Mouse (Mus musculus) heart, postnatal 0 days (tissue): ENCODE data around the gene Gjc2. TPM values are rescaled to one million over a fixed set of nuclear protein-coding genes. Genes with fewer than 3 reads are reported as not detected.

ENCODE experiments used
- ATAC-seq: fragments of 200-750 bp; cut with Nextera tagmentation; 2 replicates; pipeline ENCODE4 v1.8.0; 2017; ENCODE audit warnings: low read depth, moderate number of reproducible peaks, moderate library complexity; ENCODE audit not compliant: insufficient read depth
- DNase-seq: peaks from one replicate; pipeline ENCODE4 v3.0.0-alpha.2; 2016; ENCODE audit warnings: low spot score
- H3K27ac ChIP-seq: fragments of 300-500 bp; sonication (generic); 2 replicates; pipeline ENCODE4 v1.5.1; 2014; ENCODE audit warnings: low read depth, mild to moderate bottlenecking
- H3K27me3 ChIP-seq: fragments of 300-500 bp; sonication (generic); 2 replicates; pipeline ENCODE4 v1.6.1; 2014; ENCODE audit warnings: low read length, mixed read lengths; ENCODE audit not compliant: control insufficient read depth, insufficient read depth
- H3K36me3 ChIP-seq: fragments of 300-500 bp; sonication (generic); replicated peaks from 2 replicates; pipeline ENCODE4 v1.6.1; 2014; ENCODE audit warnings: low read length, mixed read lengths; ENCODE audit not compliant: control insufficient read depth, insufficient read depth
- H3K4me1 ChIP-seq: fragments of 300-500 bp; sonication (generic); 2 replicates; pipeline ENCODE4 v1.6.1; 2014; ENCODE audit warnings: antibody characterized with exemption; ENCODE audit not compliant: control insufficient read depth, insufficient read depth
- H3K4me2 ChIP-seq: fragments of 300-500 bp; sonication (generic); 2 replicates; pipeline ENCODE4 v1.6.1; 2014; ENCODE audit warnings: low read depth, mild to moderate bottlenecking, low read length, moderate library complexity
- H3K4me3 ChIP-seq: fragments of 300-500 bp; sonication (generic); 2 replicates; pipeline ENCODE4 v1.5.1; 2014; ENCODE audit warnings: low read depth, low read length
- H3K9ac ChIP-seq: fragments of 300-500 bp; sonication (generic); replicated peaks from 2 replicates; pipeline ENCODE4 v1.6.1; 2014; ENCODE audit warnings: low read depth, low read length, mixed read lengths
- H3K9me3 ChIP-seq: fragments of 300-500 bp; sonication (generic); replicated peaks from 2 replicates; pipeline ENCODE4 v1.6.1; 2016; ENCODE audit warnings: low read length; ENCODE audit not compliant: control insufficient read depth
- CTCF ChIP-seq: IDR thresholded peaks from 2 replicates; pipeline ENCODE4 v1.5.1; 2016; ENCODE audit warnings: antibody characterized with exemption, control low read depth, low read depth
- EP300 ChIP-seq: IDR thresholded peaks from 2 replicates; pipeline ENCODE4 v1.6.1; 2016; ENCODE audit warnings: antibody characterized with exemption, low read depth
- WGBS: fragments of 180-500 bp; shearing (Covaris S2); extraction: QIAGEN DNeasy Blood & Tissue Kit; methylation state at CpG from one replicate; pipeline ENCODE4 v1.1.7; 2014; 5-methylcytosine and 5-hydroxymethylcytosine counted together
- polyA plus RNA-seq: library from polyadenylated mRNA; unstranded; fragments of >200 nt; fragmentation: Nextera tagmentation; extraction: Ambion mirVana; gene quantifications from 2 replicates; pipeline ENCODE4 v1.2.1, GENCODE M21; 2015
- total RNA-seq: library from RNA; depleted of rRNA; stranded (reverse); fragments of >200 nt; gene quantifications from 2 replicates; pipeline ENCODE4 v1.2.3, GENCODE M21; 2014; ENCODE audit warnings: low replicate concordance

Gjc2 gene
- total and polyA plus RNA-seq, 2 experiments from 2014 or later: 0.08 to 0.63 TPM

GRCm38 (mm10) chr11:59226787-59227603 is 44.0 kb upstream of the Gjc2 start:
- Histone ChIP-seq H3K27ac (peak overlapping the region; percentile 98), H3K36me3 (0 out of 2 replicates have a peak, but pooled peaks cover 4% of the 10 kb centered on the region), H3K9ac (peak overlapping the region; percentile 97), H3K27me3 (no peaks in the 10 kb centered on the region), H3K4me1 (peaks cover 51% of the 10 kb centered on the region), H3K4me2 (peak overlapping the region; percentile 86), H3K4me3 (peak overlapping the region; percentile 80), H3K9me3 (no peaks in the 10 kb centered on the region)
- no peak for TF ChIP-seq CTCF
- TF ChIP-seq EP300: no peak
- ATAC-seq (no peak), DNase-seq (no peak)
- 2% methylated on average over 21 of the region's 21 CpGs for WGBS

- 0 out of 2 replicates have a peak, but pooled peaks cover 4% of the 10 kb centered on the region for H3K36me3 ChIP-seq
- H3K4me2 ChIP-seq: peak overlapping the region; percentile 86
- DNase-seq (no peak), ATAC-seq (no peak)
- peaks cover 58% of the 10 kb centered on the region for H3K4me1 ChIP-seq
- H3K9me3 ChIP-seq: no peaks in the 10 kb centered on the region
- H3K4me3 ChIP-seq: peak overlapping the region; percentile 80
- no peaks in the 10 kb centered on the region for H3K27me3 ChIP-seq
- WGBS: 15% methylated on average over 3 of the region's 3 CpGs
- H3K9ac ChIP-seq: peak overlapping the region; percentile 35; the same call in 1 of the 2 replicates
- TF ChIP-seq EP300 (no peak), CTCF (no peak)
- no peak overlapping the region for H3K27ac ChIP-seq
Measured at GRCm38 (mm10) chr11:59226251-59226650, 43.2 kb upstream of the Gjc2 start.

GRCm38 (mm10) chr11:59225167-59225566 is 42.2 kb upstream of the Gjc2 start:
- no peak for TF ChIP-seq EP300
- TF ChIP-seq CTCF: no peak
- no peak overlapping the region for H3K4me3 ChIP-seq
- no peak overlapping the region for H3K9ac ChIP-seq
- H3K4me2 ChIP-seq: peak overlapping the region; percentile 86
- no peaks in the 10 kb centered on the region for H3K9me3 ChIP-seq
- 31% methylated on average over 2 of the region's 2 CpGs for WGBS
- ATAC-seq: no peak
- H3K27me3 ChIP-seq: no peaks in the 10 kb centered on the region
- DNase-seq: no peak
- 0 out of 2 replicates have a peak, but pooled peaks cover 4% of the 10 kb centered on the region for H3K36me3 ChIP-seq
- peak overlapping the region; percentile 23; the same call in 1 of the 2 replicates for H3K27ac ChIP-seq
- H3K4me1 ChIP-seq: peaks cover 67% of the 10 kb centered on the region

GRCm38 (mm10) chr11:59224470-59224869 is 41.5 kb upstream of the Gjc2 start:
- no peak overlapping the region for H3K4me3 ChIP-seq
- no peak for DNase-seq
- WGBS: 18% methylated on average over 2 of the region's 2 CpGs

GRCm38 (mm10) chr11:59224025-59224424 is 41.0 kb upstream of the Gjc2 start:
- ATAC-seq: no peak
- Histone ChIP-seq H3K9ac (no peak overlapping the region), H3K36me3 (peaks cover 8% of the 10 kb centered on the region; the same call in 1 of the 2 replicates), H3K4me2 (peak overlapping the region; percentile 5; the same call in 1 of the 2 replicates), H3K4me1 (peaks cover 67% of the 10 kb centered on the region), H3K27ac (no peak overlapping the region), H3K27me3 (no peaks in the 10 kb centered on the region), H3K4me3 (no peak overlapping the region), H3K9me3 (no peaks in the 10 kb centered on the region)
- no peak for TF ChIP-seq EP300
- no peak for TF ChIP-seq CTCF
- 77% methylated on average over 3 of the region's 3 CpGs for WGBS
- no peak for DNase-seq

More at GRCm38 (mm10) chr11:59224470-59224869, 41.5 kb upstream of the Gjc2 start:
- no peak overlapping the region for H3K27ac ChIP-seq
- TF ChIP-seq CTCF (no peak), EP300 (no peak)
- no peak overlapping the region for H3K9ac ChIP-seq
- no peak for ATAC-seq
- H3K4me2 ChIP-seq: peak overlapping the region; percentile 5; the same call in 1 of the 2 replicates
- H3K36me3 ChIP-seq: peaks cover 6% of the 10 kb centered on the region; the same call in 1 of the 2 replicates
- H3K4me1 ChIP-seq: peaks cover 67% of the 10 kb centered on the region
- H3K27me3 ChIP-seq: no peaks in the 10 kb centered on the region
- no peaks in the 10 kb centered on the region for H3K9me3 ChIP-seq
